Mouse (Mus musculus) ES-Bruce4 (cell line): Measurements from ENCODE around the gene Nkap.

ENCODE experiments used
- CTCF ChIP-seq: IDR thresholded peaks from one replicate; pipeline ENCODE4 v1.8.1; 2011; ENCODE audit warnings: low read depth, low read length
- EP300 ChIP-seq: IDR thresholded peaks from 2 replicates; pipeline ENCODE4 v1.6.1; 2011; ENCODE audit warnings: low read depth, low read length; ENCODE audit not compliant: insufficient read depth
- POLR2A ChIP-seq: IDR thresholded peaks from one replicate; pipeline ENCODE4 v1.8.1; 2011; ENCODE audit warnings: low read length; ENCODE audit not compliant: insufficient read depth

DNA sequence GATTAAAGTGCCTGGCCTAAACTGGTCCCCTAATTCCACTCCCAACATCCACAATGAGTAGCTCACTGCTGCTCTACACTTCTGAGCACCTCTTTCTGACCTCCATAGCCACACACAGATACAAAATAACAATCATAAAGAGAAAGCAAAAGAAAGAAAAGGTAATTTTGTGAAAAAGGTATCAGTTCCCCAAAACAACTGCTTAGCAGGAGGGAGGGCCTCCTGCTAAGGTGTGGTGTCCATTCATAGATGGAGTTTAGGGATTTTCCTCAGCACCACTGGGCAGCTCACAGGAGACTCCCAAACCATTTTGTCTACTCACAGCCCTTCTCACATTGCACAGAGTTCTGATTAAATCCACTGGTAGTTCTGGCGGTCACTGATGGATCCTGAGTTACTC, 37.8 kb upstream of the Nkap start:
- TF ChIP-seq EP300 (no peak), CTCF (no peak), POLR2A (no peak)
